Mouse (Mus musculus): ENCODE data around the gene Ralb.

DNA sequence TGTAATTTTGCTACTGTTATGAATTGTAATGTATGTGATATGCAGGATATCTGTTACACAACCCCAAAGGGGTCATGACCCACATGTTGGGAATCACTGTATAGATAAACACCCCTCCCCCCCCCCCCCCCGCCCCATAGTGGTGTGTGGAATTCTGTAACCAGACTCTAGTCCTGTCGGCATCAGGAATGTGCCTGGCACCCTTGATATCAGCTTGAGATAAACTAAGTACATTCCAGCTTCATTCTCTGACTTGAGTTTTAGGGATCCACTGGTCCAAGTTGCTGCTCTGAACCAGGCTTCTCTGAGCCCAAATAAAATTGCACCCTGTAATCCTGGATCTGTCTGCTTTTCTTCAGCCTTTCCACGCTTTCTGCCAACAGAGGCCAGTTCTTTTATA is 37.0 kb upstream of the Ralb start:
- TF ChIP-seq POLR2A (IDR thresholded peaks at IDR 0.05; ENCODE audit: insufficient read depth, low read depth, low read length) (no peak), CTCF (IDR thresholded peaks at IDR 0.05; ENCODE audit: insufficient read depth, low read depth, low read length) (no peak)

Measured in olfactory bulb, adult 2 months (tissue).